Mouse (Mus musculus) heart, postnatal 0 days (tissue): ENCODE measurements at regions not wholly inside any gene's neighbourhood (a gene's known extent, or its start where the extent isn't known, plus 50 kb on each side); places are given as distances from the start of the nearest gene placed in this dataset.

ENCODE experiments used
- ATAC-seq: fragments of 200-750 bp; cut with Nextera tagmentation; 2 replicates; pipeline ENCODE4 v1.8.0; 2017; ENCODE audit warnings: low read depth, moderate number of reproducible peaks, moderate library complexity; ENCODE audit not compliant: insufficient read depth
- DNase-seq: peaks from one replicate; pipeline ENCODE4 v3.0.0-alpha.2; 2016; ENCODE audit warnings: low spot score
- H3K27ac ChIP-seq: fragments of 300-500 bp; sonication (generic); 2 replicates; pipeline ENCODE4 v1.5.1; 2014; ENCODE audit warnings: low read depth, mild to moderate bottlenecking
- H3K27me3 ChIP-seq: fragments of 300-500 bp; sonication (generic); 2 replicates; pipeline ENCODE4 v1.6.1; 2014; ENCODE audit warnings: low read length, mixed read lengths; ENCODE audit not compliant: control insufficient read depth, insufficient read depth
- H3K36me3 ChIP-seq: fragments of 300-500 bp; sonication (generic); replicated peaks from 2 replicates; pipeline ENCODE4 v1.6.1; 2014; ENCODE audit warnings: low read length, mixed read lengths; ENCODE audit not compliant: control insufficient read depth, insufficient read depth
- H3K4me1 ChIP-seq: fragments of 300-500 bp; sonication (generic); 2 replicates; pipeline ENCODE4 v1.6.1; 2014; ENCODE audit warnings: antibody characterized with exemption; ENCODE audit not compliant: control insufficient read depth, insufficient read depth
- H3K4me2 ChIP-seq: fragments of 300-500 bp; sonication (generic); 2 replicates; pipeline ENCODE4 v1.6.1; 2014; ENCODE audit warnings: low read depth, mild to moderate bottlenecking, low read length, moderate library complexity
- H3K4me3 ChIP-seq: fragments of 300-500 bp; sonication (generic); 2 replicates; pipeline ENCODE4 v1.5.1; 2014; ENCODE audit warnings: low read depth, low read length
- H3K9ac ChIP-seq: fragments of 300-500 bp; sonication (generic); replicated peaks from 2 replicates; pipeline ENCODE4 v1.6.1; 2014; ENCODE audit warnings: low read depth, low read length, mixed read lengths
- H3K9me3 ChIP-seq: fragments of 300-500 bp; sonication (generic); replicated peaks from 2 replicates; pipeline ENCODE4 v1.6.1; 2016; ENCODE audit warnings: low read length; ENCODE audit not compliant: control insufficient read depth
- CTCF ChIP-seq: IDR thresholded peaks from 2 replicates; pipeline ENCODE4 v1.5.1; 2016; ENCODE audit warnings: antibody characterized with exemption, control low read depth, low read depth
- EP300 ChIP-seq: IDR thresholded peaks from 2 replicates; pipeline ENCODE4 v1.6.1; 2016; ENCODE audit warnings: antibody characterized with exemption, low read depth
- WGBS: fragments of 180-500 bp; shearing (Covaris S2); extraction: QIAGEN DNeasy Blood & Tissue Kit; methylation state at CpG from one replicate; pipeline ENCODE4 v1.1.7; 2014; 5-methylcytosine and 5-hydroxymethylcytosine counted together

DNA sequence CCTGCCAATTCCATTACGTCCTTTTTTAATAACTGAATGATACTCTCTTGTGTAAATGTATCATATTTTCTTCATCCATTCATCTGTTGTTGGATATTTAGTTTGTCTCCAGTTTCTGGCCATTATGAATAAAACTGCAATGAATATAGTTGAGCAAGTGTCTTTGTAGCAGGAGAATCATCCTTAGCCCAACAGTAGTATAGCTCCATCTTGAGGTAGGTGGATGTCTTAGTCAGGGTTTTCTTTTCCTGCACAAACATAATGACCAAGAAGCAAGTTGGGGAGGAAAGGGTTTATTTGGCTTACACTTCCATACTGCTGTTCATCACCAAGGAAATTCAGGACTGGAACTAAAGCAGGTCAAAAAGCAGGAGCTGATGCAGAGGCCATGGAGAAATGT lies 299.2 kb downstream of the Arap2 start:
- no peak for ATAC-seq

DNA sequence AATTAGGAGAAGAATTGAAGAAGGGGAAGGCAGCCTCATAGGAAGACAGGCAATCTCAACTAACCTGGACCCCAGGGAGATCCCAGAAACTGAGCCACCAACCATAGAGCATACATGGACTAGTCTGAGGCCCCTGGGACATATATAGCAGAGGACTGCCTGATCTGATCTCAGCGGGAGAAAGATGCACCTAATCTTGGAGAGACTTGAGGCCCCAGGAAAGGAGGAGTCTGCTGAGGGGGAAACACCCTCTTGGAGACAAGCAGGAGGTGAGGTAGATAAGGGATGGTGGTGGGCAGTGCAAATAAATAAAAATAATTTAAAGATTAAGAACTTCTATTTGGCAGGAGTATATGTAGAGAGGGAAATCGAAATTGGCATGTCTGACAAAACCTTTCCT lies 303.4 kb downstream of the Arap2 start:
- Histone ChIP-seq H3K4me1 (no peaks in the 10 kb centered on the region), H3K9me3 (no peaks in the 10 kb centered on the region), H3K36me3 (no peaks in the 10 kb centered on the region), H3K27me3 (no peaks in the 10 kb centered on the region), H3K9ac (no peak overlapping the region), H3K4me2 (no peak overlapping the region), H3K4me3 (no peak overlapping the region), H3K27ac (no peak overlapping the region)
- DNase-seq (no peak), ATAC-seq (no peak)
- 49% methylated on average over 2 of the region's 2 CpGs for WGBS
- TF ChIP-seq EP300, result no peak
- TF ChIP-seq CTCF, result no peak

More for the DNA sequence above, 299.2 kb downstream of the Arap2 start:
- Histone ChIP-seq H3K4me3 (no peak overlapping the region), H3K36me3 (no peaks in the 10 kb centered on the region), H3K4me2 (no peak overlapping the region), H3K9ac (no peak overlapping the region), H3K4me1 (no peaks in the 10 kb centered on the region), H3K27ac (no peak overlapping the region), H3K27me3 (no peaks in the 10 kb centered on the region), H3K9me3 (no peaks in the 10 kb centered on the region)
- no peak for TF ChIP-seq EP300
- TF ChIP-seq CTCF, result no peak
- no peak for DNase-seq
- WGBS, result 64% methylated on average over 1 of the region's 1 CpGs
